Mouse (Mus musculus): ENCODE measurements at regions not wholly inside any gene's neighbourhood (a gene's known extent, or its start where the extent isn't known, plus 50 kb on each side); places are given as distances from the start of the nearest gene placed in this dataset.

GRCm38 (mm10) chr12:97921349-97922264 lies 337.7 kb downstream of the Galc start:
- no peak for DNase-seq

DNA sequence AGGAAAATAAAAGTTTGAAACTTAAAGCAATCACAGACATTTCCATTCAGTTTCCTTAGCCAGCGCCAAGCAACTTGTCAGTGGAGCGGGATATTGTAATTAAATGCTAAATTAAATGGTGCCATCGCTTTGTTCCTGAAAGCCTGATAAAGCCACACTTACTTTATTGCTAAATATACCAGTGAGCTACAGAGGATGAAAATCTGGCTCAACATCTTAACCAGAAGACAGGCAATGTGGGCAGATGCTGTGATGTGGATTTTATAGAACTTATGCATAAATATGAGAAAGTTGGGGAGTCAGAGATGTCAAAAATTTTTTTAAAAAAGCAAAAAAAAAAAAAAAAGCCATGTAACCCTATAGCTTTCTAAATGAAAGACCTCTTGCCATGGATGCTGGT lies 340.8 kb downstream of the Galc start:
- no peak for DNase-seq

- no peak for DNase-seq
Observed at GRCm38 (mm10) chr12:97915026-97915425, 344.2 kb downstream of the Galc start.

- DNase-seq = no peak
Observed at GRCm38 (mm10) chr12:97912730-97913129, 346.5 kb downstream of the Galc start.

DNA sequence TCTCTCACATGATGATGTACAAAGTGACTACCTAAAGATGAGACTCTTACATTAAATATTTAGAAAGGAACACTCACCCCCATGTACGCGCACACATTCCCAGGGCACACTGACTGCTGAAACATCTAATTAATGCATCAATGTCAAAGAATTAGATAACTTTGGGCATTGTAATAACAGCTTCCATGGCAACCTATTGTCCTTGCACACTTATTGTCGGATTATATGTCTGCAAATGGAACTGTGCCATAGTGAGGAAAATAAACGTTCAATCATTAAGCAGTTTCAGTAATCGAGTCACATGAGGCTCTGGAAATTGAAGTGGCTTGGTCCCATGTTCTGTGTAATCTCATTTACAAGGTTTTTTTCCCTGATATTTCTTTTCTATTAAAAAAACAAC lies 360.0 kb downstream of the Galc start:
- no peak for DNase-seq

DNA sequence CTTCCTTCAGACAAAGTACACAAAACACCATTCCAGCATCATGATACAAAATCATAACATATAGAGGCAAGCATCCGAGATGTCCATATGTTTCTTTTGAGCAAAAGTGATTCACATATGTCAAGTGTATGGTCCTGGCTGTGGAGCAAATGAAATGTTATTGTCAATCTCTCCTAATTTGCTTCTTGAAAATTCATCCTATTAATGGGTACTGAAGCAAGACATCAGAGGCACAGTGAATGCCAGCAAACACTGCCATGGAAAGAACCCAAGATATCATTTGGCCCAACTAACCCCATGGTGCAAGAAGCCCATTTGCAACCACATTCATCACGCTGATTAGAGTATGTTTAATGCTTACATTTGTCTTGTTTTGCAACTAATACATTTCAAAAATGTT lies 361.1 kb downstream of the Galc start:
- DNase-seq = no peak

DNA sequence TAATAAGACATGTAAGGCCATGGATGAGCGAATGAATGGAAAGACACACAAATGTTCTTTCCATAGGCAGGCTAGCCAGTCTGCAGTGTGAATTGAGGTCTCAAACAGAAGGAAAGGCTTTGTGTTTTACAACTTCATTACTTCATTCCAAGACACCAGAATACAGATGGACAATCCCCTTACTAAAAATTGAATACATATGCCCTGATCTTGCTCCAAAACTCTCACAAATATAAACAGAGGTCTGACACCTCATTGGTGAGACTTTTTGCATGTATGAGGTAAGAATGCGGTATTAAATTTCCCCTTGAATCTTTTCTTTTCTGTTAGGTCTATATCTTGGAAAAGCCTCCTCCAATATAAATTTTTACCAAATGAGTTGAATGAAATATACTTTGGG lies 363.3 kb downstream of the Galc start:
- no peak for DNase-seq

- no peak for DNase-seq
Observed at GRCm38 (mm10) chr12:97888801-97889455, 370.3 kb downstream of the Galc start.

DNA sequence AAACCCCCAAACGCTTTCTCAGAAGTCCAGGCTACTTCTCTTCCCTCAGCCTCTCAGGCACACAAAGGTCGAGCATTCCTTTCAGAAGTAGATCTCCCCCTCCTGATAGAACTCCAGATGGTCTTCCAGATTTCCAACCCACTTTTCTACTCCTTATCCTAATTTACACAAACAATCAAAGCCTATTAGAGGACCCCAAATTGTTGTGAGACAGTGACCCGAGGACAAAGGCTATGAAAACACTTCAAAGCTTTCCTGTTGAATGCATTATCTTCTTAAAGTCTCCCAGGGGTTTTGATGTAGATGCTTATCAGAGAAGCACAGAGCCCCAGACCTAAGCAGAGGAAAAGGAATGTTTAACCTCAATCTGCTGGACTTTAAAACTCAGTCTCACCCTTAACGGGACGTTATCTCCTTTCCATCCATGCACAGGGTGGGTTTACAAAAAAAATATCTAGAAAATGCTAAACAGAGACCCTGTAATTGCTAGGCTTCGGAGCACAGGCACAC lies 370.9 kb downstream of the Galc start:
- no peak for DNase-seq

- DNase-seq = no peak
Observed at GRCm38 (mm10) chr12:97882439-97882838, 376.8 kb downstream of the Galc start.

DNA sequence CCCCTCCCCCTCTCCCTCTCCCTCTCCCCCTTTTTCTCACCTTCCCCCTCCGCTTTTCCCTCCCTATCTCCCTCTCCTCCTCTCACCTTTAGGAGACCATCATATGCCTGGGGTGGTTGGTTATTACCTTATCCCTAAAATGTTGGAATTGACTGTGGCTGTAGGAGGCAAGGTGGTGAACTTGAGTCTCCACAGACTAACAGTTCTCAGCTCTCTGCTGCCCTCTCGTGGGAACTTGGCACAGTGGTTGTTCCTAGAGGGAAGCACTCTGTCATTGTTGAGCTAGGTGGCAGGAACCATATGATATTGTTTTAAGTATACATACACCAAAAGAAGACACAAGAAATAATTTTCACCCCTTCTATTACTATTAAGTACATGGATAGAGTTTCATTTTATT lies 386.9 kb downstream of the Galc start:
- peak; percentile 49 for DNase-seq

- no peak for DNase-seq
Observed at GRCm38 (mm10) chr12:97862921-97863320, 396.3 kb downstream of the Galc start.

DNA sequence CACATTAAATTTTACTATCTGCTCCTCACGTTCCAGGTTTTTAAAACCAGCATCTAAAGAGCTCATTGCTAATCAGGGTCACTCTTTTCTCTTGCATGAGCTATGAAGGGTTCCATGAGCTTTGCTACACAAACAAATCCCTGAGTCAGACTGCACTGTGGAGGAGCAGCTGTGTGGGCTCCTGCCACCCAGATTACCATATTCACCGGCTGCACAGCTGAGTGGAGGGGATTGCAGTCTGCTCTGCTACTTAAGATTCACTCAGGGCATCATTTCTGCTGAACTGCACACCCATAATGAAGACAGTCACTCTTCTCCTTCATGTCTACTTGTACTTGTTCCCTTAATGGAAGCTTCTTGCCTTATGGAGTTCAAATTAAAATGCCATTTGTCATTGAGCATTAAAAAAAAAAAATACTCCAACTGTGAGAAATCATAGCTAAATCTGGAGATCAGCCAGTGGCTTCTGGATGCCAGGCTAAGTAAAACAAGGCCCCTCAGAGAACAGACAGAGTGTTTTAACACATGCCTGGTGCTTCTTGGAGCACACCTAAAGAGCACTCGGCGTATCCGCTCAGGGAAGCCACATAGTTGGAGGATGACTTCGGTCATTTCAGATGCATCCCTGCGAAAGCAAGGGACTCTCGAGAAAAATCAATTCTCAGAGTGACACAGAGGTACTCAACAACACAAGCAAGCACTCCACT lies 422.9 kb downstream of the Galc start:
- no peak for DNase-seq

- no peak for DNase-seq
Observed at GRCm38 (mm10) chr12:97793364-97794120, 465.7 kb downstream of the Galc start.

GRCm38 (mm10) chr12:97783476-97783875 lies 475.8 kb downstream of the Galc start:
- no peak for DNase-seq

- DNase-seq = no peak
Observed at GRCm38 (mm10) chr12:97759116-97759515, 500.1 kb downstream of the Galc start.

DNA sequence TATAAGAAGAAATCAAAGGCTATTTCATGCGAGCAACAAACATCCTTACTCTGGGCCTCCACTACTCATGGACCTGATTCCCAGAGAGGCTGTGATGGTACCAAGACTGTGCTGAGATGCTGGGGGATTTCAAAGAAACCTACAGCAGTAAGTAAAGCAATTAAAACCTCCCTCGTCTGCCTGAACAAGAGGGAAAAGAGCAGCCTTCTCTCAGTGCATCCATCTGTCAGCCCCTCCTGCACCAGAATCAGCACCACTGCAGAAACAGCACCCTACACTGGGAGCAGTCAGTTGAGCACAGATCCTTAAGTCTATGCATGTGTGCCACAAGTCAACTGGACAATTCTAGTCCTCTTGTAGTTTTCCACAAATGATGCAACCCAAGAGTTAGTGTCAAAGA lies 500.6 kb downstream of the Galc start:
- DNase-seq = no peak

DNA sequence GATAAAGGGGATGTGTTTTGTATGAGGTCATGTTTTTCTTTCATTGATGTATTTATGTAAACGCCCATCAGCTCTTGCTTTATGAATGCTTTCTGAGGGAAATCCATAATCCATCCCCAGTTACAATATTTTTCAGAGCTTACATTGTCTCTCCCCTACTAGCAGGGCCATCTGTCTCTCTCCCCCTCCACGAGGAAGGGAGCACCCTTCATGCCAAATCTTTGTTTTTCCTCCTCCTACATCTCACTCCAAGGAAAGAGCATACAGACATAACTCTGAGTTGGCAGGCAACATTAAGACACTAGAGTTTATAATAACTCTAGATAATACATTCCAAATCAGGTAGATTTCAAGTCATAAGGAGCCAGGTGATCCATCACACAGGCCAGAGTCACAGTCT lies 509.1 kb downstream of the Galc start:
- DNase-seq = no peak

- DNase-seq = no peak
Observed at GRCm38 (mm10) chr12:97740927-97741326, 518.3 kb downstream of the Galc start.

DNA sequence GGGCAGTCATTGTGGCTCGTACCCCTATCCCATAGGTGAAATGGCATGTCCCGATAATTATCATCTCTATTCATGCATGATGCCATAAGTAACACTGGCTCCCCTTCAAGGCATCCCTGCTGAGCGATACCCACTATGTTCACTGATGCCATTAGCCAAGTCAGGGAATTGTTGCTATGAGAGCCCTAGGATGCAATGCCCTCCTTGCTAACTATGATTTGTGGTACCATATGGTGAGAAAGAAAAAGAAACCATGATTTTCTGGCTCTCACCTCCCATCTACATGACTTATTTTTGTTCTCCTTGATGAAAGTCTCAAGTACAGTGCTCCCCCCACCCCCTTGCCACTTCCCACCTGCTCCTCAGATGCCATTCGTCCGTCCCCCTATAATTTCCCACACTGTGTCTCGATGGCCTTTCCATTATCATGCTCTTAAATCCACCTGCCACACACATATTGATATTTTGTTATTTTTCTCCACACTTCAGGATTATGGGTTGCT lies 527.1 kb downstream of the Galc start:
- no peak for DNase-seq

DNA sequence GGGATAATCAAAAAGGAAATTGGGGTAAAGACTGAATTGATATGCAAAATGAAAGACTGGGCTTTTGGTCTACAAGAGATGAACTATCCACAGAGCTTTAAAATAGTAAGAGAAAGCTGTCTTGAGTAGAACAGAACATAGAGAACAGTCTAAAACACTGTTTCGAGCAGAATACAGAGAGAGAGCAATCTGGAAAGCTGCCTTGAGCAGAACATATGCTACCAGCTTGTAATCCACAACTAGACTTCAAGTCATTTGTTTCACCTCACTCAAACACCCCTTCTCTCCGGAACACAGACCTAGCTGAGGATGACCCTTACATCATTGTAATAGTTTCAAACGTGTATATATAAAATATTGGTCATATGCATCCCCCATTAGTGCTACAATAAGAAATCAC lies 538.7 kb downstream of the Galc start:
- DNase-seq = no peak

GRCm38 (mm10) chr12:97717812-97718211 lies 541.4 kb downstream of the Galc start:
- DNase-seq = no peak

All from adrenal gland, adult 2 months (tissue).